Mouse (Mus musculus) midbrain, embryonic 14.5 days (tissue): ENCODE data around the gene Dhx36. TPM values are rescaled to one million over a fixed set of nuclear protein-coding genes. Genes with fewer than 3 reads are reported as not detected.

Experiments used
- ATAC-seq: fragments of 200-750 bp; cut with Nextera tagmentation; 2 replicates; pipeline ENCODE4 v1.8.0; 2017; ENCODE audit warnings: moderate number of reproducible peaks, moderate library complexity; ENCODE audit not compliant: low FRiP score, low TSS enrichment
- DNase-seq: peaks from one replicate; pipeline ENCODE4 v3.0.0-alpha.2; 2015
- H3K27ac ChIP-seq: fragments of 300-500 bp; sonication (generic); replicated peaks from 2 replicates; pipeline ENCODE4 v1.5.1; 2014; ENCODE audit warnings: mild to moderate bottlenecking, low read depth, low read length, moderate library complexity
- H3K27me3 ChIP-seq: fragments of 300-500 bp; sonication (generic); 2 replicates; pipeline ENCODE4 v1.6.1; 2014; ENCODE audit warnings: low read length, control low read depth, mixed read lengths; ENCODE audit not compliant: control insufficient read depth, insufficient read depth
- H3K36me3 ChIP-seq: fragments of 300-500 bp; sonication (generic); 2 replicates; pipeline ENCODE4 v1.6.1; 2014; ENCODE audit warnings: low read length, control low read depth; ENCODE audit not compliant: control insufficient read depth, insufficient read depth
- H3K4me1 ChIP-seq: fragments of 300-500 bp; sonication (generic); 2 replicates; pipeline ENCODE4 v1.6.1; 2014; ENCODE audit warnings: mild to moderate bottlenecking, antibody characterized with exemption, low read length, control low read depth; ENCODE audit not compliant: control insufficient read depth, insufficient read depth
- H3K4me2 ChIP-seq: fragments of 300-500 bp; sonication (generic); 2 replicates; pipeline ENCODE4 v1.6.1; 2014; ENCODE audit warnings: mild to moderate bottlenecking, low read length, moderate library complexity
- H3K4me3 ChIP-seq: fragments of 300-500 bp; sonication (generic); replicated peaks from 2 replicates; pipeline ENCODE4 v1.5.1; 2014; ENCODE audit warnings: low read depth, low read length
- H3K9ac ChIP-seq: fragments of 300-500 bp; sonication (generic); replicated peaks from 2 replicates; pipeline ENCODE4 v1.6.1; 2014; ENCODE audit warnings: mild to moderate bottlenecking, low read length, moderate library complexity
- H3K9me3 ChIP-seq: fragments of 300-500 bp; sonication (generic); 2 replicates; pipeline ENCODE4 v1.6.1; 2016; ENCODE audit warnings: low read length, control low read depth, mixed read lengths; ENCODE audit not compliant: control insufficient read depth
- whole genome bisulfite sequencing: fragments of 180-500 bp; shearing (Covaris S2); extraction: QIAGEN DNeasy Blood & Tissue Kit; methylation state at CpG from one replicate; pipeline ENCODE4 v1.1.7; 2014; 5-methylcytosine and 5-hydroxymethylcytosine counted together
- polyA plus RNA-seq: library from polyadenylated mRNA; unstranded; fragments of >200 nt; fragmentation: Nextera tagmentation; extraction: Ambion mirVana; gene quantifications from 2 replicates; pipeline ENCODE4 v1.2.1, GENCODE M21; 2014

Dhx36 gene
- polyA plus RNA-seq, 1 experiment from 2014 or later, result 65.8 TPM

GRCm38 (mm10) chr3:62447151-62447550 lies 59.7 kb downstream of the Dhx36 start:
- Histone ChIP-seq H3K4me3 (no peak overlapping the region), H3K9me3 (no peaks in the 10 kb centered on the region), H3K36me3 (no peaks in the 10 kb centered on the region), H3K27me3 (no peaks in the 10 kb centered on the region), H3K4me2 (no peak overlapping the region), H3K4me1 (no peaks in the 10 kb centered on the region), H3K9ac (no peak overlapping the region), H3K27ac (no peak overlapping the region)
- 83% methylated on average over 8 of the region's 8 CpGs for WGBS
- ATAC-seq, result no peak
- DNase-seq, result no peak

DNA sequence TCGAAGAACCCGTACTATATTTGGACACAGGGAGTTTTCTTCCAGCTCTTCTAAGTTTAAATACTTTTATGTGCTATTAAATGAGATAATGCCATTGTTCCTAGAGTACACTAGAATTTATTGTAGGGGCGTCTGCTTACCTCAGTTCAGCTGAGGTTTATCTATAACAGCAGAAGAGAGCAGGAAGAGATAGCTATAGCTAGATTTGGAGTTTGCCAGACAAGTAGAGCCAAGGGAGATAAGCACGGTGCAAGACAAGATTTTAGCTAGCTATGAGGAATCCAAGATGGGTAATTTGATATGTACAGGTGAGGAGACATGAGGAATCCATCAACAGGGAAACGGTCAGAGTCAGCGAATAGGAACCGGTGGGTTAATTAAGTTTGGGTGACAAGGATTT lies 60.5 kb downstream of the Dhx36 start:
- DNase-seq (no peak), ATAC-seq (no peak)
- Histone ChIP-seq H3K4me3 (no peak overlapping the region), H3K9me3 (no peaks in the 10 kb centered on the region), H3K27ac (no peak overlapping the region), H3K27me3 (no peaks in the 10 kb centered on the region), H3K4me2 (no peak overlapping the region), H3K9ac (no peak overlapping the region), H3K4me1 (no peaks in the 10 kb centered on the region), H3K36me3 (no peaks in the 10 kb centered on the region)
- WGBS, result 95% methylated on average over 7 of the region's 7 CpGs

DNA sequence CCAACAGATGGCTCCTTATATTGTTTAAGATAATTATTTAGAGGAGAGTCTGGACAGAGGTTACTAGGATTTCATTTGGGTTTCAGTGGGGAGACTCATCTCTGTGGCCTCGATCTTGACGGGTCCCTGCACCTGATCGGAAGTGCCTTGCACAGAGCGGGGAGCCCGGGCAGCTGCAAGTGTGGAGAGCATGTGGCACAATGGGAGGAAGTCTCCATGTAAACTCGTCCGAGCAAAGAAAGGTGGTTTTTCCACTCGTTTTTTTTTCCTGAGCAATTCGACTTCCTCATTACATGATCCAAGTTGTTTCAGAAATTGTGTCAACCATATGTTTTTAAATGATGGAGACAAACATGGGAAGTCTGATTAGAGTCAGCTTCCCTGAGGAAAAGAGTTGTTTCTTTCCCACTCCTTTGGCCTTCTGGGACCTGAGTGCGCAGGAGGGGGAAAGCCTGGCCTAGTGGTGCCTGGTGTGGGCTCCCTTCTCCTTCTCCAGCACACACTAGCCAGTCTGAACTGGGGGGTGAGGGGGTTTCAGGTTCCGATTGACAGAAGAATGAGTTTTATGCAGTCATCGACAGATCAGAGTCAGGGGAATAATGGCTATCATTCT lies 63.1 kb downstream of the Dhx36 start:
- 84% methylated on average over 12 of the region's 12 CpGs for WGBS
- H3K4me1 ChIP-seq, result no peaks in the 10 kb centered on the region

DNA sequence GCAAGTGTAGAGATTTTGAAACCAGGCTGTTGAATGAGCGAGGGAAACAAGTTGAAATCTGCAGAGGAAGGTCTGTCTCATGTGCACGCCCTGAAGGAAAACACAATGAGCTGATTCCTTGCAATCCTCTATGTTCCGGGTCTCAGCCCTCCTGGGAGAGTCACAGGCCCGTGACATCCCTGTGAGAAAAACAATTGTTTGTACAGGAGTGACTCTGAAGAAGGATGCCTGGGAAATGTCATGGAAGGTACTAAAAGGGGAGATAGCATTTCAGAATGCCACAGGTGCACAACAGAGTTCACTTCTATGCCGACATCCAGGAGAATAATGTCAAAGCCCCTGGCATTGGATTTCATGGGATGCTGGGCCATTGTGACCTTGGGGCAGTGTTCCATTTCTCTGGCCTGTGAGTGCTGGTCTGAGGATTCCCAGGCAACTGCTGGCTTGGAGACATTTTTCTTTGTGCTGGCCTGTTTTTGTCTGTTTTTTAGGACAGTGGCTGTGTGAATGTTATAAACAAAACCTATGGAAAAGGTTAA lies 66.3 kb downstream of the Dhx36 start:
- no peak overlapping the region for H3K4me3 ChIP-seq
- H3K9me3 ChIP-seq, result no peaks in the 10 kb centered on the region
- H3K4me2 ChIP-seq, result no peak overlapping the region
- no peak overlapping the region for H3K27ac ChIP-seq
- no peaks in the 10 kb centered on the region for H3K36me3 ChIP-seq
- H3K4me1 ChIP-seq, result no peaks in the 10 kb centered on the region
- peak; percentile 2 for DNase-seq
- no peaks in the 10 kb centered on the region for H3K27me3 ChIP-seq
- ATAC-seq, result no peak
- H3K9ac ChIP-seq, result no peak overlapping the region
- 8% methylated on average over 5 of the region's 5 CpGs for WGBS

More for the DNA sequence above, 63.1 kb downstream of the Dhx36 start:
- Histone ChIP-seq H3K27ac (no peak overlapping the region), H3K9me3 (no peaks in the 10 kb centered on the region), H3K36me3 (no peaks in the 10 kb centered on the region), H3K4me2 (no peak overlapping the region), H3K4me3 (no peak overlapping the region), H3K9ac (no peak overlapping the region), H3K27me3 (no peaks in the 10 kb centered on the region)
- ATAC-seq (no peak), DNase-seq (no peak)

GRCm38 (mm10) chr3:62435923-62436322 lies 70.9 kb downstream of the Dhx36 start:
- Histone ChIP-seq H3K4me3 (no peak overlapping the region), H3K4me2 (no peak overlapping the region), H3K36me3 (no peaks in the 10 kb centered on the region), H3K27me3 (no peaks in the 10 kb centered on the region), H3K4me1 (no peaks in the 10 kb centered on the region), H3K9me3 (no peaks in the 10 kb centered on the region), H3K27ac (no peak overlapping the region), H3K9ac (no peak overlapping the region)
- DNase-seq (no peak), ATAC-seq (no peak)

- DNase-seq (no peak), ATAC-seq (no peak)
- no peaks in the 10 kb centered on the region for H3K4me1 ChIP-seq
- H3K27ac ChIP-seq, result no peak overlapping the region
- H3K4me2 ChIP-seq, result no peak overlapping the region
- H3K27me3 ChIP-seq, result no peaks in the 10 kb centered on the region
- H3K4me3 ChIP-seq, result no peak overlapping the region
- H3K9me3 ChIP-seq, result no peaks in the 10 kb centered on the region
- H3K36me3 ChIP-seq, result no peaks in the 10 kb centered on the region
- no peak overlapping the region for H3K9ac ChIP-seq
- WGBS, result 76% methylated on average over 4 of the region's 4 CpGs
Measured at GRCm38 (mm10) chr3:62433675-62434074, 73.1 kb downstream of the Dhx36 start.

DNA sequence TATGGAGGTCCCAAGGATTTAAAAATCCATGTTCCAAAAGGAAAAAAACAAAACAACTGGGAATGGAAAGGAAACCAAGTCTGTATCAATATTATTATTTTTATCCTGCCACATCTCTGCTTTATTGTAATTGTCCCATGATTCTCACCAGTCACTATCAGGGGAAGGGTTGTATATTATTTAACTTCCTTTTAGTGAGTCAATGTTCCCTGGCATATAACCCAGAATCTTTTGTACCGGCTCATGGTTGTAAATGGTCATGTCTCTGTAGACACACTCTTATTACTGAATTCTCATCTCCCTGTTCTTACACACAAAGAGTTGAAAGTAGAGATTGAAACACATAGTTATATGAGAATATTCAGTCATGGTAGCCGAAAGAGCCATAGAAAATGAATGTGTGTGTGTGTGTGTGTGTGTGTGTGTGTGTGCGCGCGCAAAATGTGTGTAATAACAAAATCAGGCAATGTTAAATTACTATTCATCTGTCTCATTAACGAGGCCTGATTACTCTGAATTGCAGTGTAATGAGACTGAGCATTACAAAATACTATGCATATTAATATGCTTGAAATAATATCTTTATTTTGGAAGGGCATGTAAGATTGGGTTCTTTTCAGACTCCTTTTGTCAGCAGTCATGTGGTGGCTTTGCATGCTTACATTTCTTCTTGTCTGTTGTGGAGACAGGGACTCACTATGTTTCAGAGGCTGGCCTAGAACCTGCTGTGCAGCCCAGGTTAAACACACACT lies 88.2 kb downstream of the Dhx36 start:
- ATAC-seq (no peak), DNase-seq (no peak)
- 96% methylated on average over 6 of the region's 6 CpGs for WGBS
- Histone ChIP-seq H3K4me3 (no peak overlapping the region), H3K9me3 (no peaks in the 10 kb centered on the region), H3K36me3 (no peaks in the 10 kb centered on the region), H3K4me2 (no peak overlapping the region), H3K27ac (no peak overlapping the region), H3K4me1 (no peaks in the 10 kb centered on the region), H3K27me3 (no peaks in the 10 kb centered on the region), H3K9ac (no peak overlapping the region)
